Comparison of ENCODE assay signal across 8 mouse cellular contexts in genomic region chr11:78176402-78176862, GRCm38 (mm10). TPM values are rescaled to one million over a fixed set of nuclear protein-coding genes. Genes with fewer than 3 reads are reported as not detected.
DNase-seq lines count a peak whose midpoint lies in the region; ATAC-seq and TF ChIP-seq lines count a peak whose summit lies in the region.

Nek8 (minus strand) TSS chr11:78176675.
Tlcd1 (plus strand) TSS chr11:78176711.

- H3K4me3 ChIP-seq in hindbrain, embryonic 12.5 days: peak within 1 kb of the TSS; percentile 53

- ATAC-seq in Patski: peak; percentile 29
- ATAC-seq in hindbrain, embryonic 12.5 days (ENCODE audit: low FRiP score): peak; percentile 66

- whole genome bisulfite sequencing in hindbrain, embryonic 12.5 days: under 1% methylated on average over 32 of the region's 32 CpGs

- H3K9me3 ChIP-seq in hindbrain, embryonic 12.5 days (replicated peaks): no peaks in the 10 kb centered on the region

- peak within 1 kb of the TSS; percentile 90 for H3K4me2 ChIP-seq in hindbrain, embryonic 12.5 days (replicated peaks)

- DNase-seq in Patski (ENCODE audit: low read depth, low spot score): no peak
- DNase-seq in cerebellum, adult 9-10 months: peak; percentile 85
- peak; percentile 72 to 79 for DNase-seq in frontal cortex, postnatal 14 days (ENCODE audit: low spot score in 2 of 2)
- peak; percentile 72 for DNase-seq in left cerebral cortex, adult 11 months (ENCODE audit: low spot score)
- DNase-seq in lung, postnatal 4 days: peak; percentile 94
- peak; percentile 95 for DNase-seq in retina, embryonic 14.5 days (ENCODE audit: low spot score)
- DNase-seq in thymus, postnatal 4 days: peak; percentile 97

- H3K4me1 ChIP-seq in hindbrain, embryonic 12.5 days: peaks cover 42% of the 10 kb centered on the region

- POLR2A ChIA-PET in Patski (lab: Charles Lee): interaction anchor here (0.7 to 6.3 kb wide), 4 partner anchors 11 to 16 kb away, joined by 3 to 50 read pairs (median 4); partner anchors contain the start of gene Traf4

- CTCF ChIA-PET in Patski (lab: Charles Lee): interaction anchor here (1.1 to 2.3 kb wide), 7 partner anchors 10 to 119 kb away, joined by 3 to 16 read pairs (median 7); partner anchors contain the start of genes Fam222b and Traf4

- H3K36me3 ChIP-seq in hindbrain, embryonic 12.5 days: peaks cover 22% of the 10 kb centered on the region

- in situ Hi-C loops in Patski (cut with MboI; ENCODE audit: low pct_unique_long_range_greater_than_20kb): loop anchor here (10.0 kb wide), 1 partner anchor 352 kb away; no protein-coding TSS in a partner anchor

- H3K27ac ChIP-seq in hindbrain, embryonic 12.5 days: peak within 1 kb of the TSS; percentile 70

- H3K27me3 ChIP-seq in Patski: no peaks in the 10 kb centered on the region
- no peaks in the 10 kb centered on the region for H3K27me3 ChIP-seq in hindbrain, embryonic 12.5 days

- peak within 1 kb of the TSS; percentile 56 for H3K9ac ChIP-seq in hindbrain, embryonic 12.5 days

- no peak for TF ChIP-seq CTCF in Patski (IDR thresholded peaks at IDR 0.05)

RNA-seq across cellular contexts. Expression of gene Nek8, which starts in this region (rescaled TPM):
- 19.6 TPM for polyA plus RNA-seq in Patski (2021)
- 10.7 and 12.9 TPM in 2 replicates for polyA plus RNA-seq in hindbrain, embryonic 12.5 days (2016; fragmentation: Nextera tagmentation; extraction: Ambion mirVana)

RNA-seq across cellular contexts. Expression of gene Tlcd1, which starts in this region (rescaled TPM):
- polyA plus RNA-seq in Patski (2021): 13.6 TPM
- polyA plus RNA-seq in hindbrain, embryonic 12.5 days (2016; fragmentation: Nextera tagmentation; extraction: Ambion mirVana): 9.4 and 10.2 TPM in 2 replicates
